Mouse (Mus musculus) layer of hippocampus, postnatal 25 days (tissue): ENCODE data around the gene Drosha. TPM values are rescaled to one million over a fixed set of nuclear protein-coding genes. Genes with fewer than 3 reads are reported as not detected.

ENCODE experiments used
- DNase-seq, 2 experiments: peaks; one replicate each; pipeline ENCODE4 v3.0.0; 2022; ENCODE audit warnings: mixed read lengths in 2 of 2, low spot score in 1 of 2; ENCODE audit errors: extremely low spot score in 1 of 2
- total RNA-seq, 2 experiments: library from RNA; stranded (reverse); gene quantifications; 2 replicates each; pipeline ENCODE4 v1.2.3; 2021

Gene Drosha
- total RNA-seq, 2 experiments from 2014 or later = 80.2 to 91.8 TPM

DNA sequence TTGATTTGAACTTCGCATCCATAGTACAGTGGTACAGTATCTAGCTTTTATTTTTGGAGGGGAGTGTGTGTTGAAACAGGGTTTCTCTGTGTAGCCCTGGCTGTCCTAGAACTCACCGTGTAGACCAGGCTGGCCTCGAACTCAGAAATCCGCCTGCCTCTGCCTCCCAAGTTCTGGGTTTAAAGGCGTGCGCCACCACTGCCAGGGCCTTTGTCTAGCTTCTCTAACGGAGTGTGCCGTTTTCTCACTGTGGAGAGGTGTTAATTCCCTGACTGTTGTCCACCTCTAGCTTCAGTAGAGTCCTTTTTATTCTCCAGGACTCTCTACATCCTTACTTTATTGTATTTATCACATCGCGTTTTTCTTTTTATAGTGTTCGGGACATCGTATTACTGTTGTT lies 793 bp downstream of the Drosha start:
- no peak for DNase-seq

DNA sequence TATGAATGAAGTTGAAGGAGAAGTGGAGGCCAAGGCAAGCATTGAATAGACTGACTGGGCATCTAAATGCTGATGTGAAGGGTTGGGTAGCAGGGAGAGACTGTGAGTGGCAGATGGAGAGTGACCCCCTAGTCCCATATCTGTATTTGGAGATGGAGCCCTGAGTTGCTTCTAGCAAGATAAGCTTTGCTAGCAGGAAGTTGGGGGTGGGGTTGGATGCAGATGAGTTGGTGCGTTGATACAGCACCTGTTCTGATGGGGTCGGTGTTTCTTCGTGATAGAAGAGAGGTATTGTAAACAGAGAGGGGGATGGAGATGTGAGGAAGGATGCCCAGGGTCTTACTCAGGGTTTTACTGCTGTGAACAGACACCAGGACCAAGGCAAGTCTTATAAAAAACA lies 5.3 kb downstream of the Drosha start:
- no peak for DNase-seq

DNA sequence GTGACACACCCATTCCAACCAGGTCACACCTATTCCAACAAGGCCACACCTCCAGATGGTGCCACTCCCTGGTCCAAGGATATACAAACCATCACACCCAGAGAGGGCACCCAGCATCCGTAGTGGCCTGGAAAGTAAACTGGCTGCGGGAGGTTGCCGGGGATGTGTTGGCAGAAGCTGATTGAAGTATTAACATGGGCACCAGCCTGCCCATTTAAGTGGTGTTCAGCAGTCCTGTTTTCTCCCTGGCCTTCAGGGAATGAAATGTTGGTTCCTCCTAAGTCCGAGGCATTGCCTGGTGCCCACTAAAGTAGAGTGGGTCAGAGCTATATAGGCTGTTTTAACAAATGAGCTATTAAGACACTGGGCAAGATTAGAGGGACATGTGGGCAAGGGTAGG lies 8.0 kb downstream of the Drosha start:
- DNase-seq = no peak

DNA sequence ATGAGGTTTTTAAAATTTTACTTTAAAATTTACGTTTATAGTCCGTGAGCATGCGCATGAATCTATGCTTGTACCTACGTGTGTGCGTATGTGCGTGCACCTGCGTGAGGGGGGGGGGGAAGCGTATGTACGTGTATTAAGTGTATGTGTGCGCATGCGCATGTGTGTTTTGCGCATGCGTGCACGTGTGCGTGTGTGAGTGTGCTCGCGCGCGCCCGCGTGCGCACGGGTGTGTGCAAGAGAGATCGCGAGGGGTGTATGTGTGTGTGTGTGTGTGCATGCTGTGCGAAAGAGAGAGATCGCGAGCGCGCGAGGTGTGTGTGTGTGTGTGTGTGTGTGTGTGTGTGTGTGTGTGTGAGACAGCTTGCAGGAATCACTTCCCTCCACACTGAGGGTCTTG lies 8.8 kb downstream of the Drosha start:
- no peak for DNase-seq

DNA sequence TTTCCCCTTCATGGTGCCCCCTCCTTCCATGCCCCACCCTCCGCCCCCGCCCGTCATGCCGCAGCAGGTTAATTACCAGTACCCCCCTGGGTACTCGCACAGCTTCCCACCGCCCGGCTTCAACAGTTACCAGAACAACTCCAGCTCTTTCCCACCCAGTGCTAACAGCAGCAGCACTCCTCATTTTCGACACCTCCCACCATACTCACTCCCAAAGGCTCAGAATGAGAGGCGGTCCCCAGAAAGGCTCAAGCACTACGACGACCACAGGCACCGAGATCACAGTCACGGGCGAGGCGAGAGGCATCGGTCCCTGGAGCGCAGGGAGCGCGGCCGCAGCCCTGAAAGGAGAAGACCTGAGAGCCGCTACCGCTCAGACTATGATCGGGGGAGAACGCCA lies 9.6 kb downstream of the Drosha start:
- no peak for DNase-seq

DNA sequence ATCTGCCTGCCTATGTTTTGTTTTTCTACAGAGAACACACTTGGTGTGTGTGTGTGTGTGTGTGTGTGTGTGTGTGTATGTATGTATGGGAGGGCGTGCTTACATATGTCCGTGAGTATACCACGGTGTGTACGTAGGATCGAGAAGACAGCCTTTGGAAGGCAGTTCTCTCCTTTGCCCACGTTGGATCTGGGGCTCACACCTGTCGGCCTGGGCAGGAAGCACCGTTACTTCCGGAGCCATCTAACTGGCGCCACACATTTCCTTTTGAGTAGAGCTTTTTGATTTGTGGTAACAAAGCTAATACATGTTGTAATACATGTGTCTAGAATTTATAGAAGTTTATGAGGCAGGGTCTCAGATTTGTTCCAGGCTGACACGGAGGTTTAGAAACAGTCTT lies 16.1 kb downstream of the Drosha start:
- no peak for DNase-seq

DNA sequence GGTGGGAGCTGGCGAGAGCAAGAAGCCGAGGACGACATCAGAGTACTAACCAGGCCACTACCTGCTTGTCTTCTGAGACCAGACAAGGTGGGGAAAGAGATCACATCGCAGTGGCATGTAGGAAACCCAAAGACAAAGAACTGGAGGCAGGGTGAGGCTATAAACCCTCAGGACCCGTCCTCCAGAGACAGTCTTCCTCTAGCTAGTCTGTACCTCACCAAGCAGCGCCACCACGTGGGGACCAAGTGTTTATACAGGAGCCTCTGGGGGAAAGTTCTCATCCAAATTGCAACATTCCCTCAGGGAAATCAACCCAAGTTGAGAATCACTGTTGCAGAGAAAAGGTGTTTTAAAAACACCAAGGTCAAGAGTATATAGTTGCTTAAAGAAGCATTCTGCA lies 18.2 kb downstream of the Drosha start:
- no peak for DNase-seq

DNA sequence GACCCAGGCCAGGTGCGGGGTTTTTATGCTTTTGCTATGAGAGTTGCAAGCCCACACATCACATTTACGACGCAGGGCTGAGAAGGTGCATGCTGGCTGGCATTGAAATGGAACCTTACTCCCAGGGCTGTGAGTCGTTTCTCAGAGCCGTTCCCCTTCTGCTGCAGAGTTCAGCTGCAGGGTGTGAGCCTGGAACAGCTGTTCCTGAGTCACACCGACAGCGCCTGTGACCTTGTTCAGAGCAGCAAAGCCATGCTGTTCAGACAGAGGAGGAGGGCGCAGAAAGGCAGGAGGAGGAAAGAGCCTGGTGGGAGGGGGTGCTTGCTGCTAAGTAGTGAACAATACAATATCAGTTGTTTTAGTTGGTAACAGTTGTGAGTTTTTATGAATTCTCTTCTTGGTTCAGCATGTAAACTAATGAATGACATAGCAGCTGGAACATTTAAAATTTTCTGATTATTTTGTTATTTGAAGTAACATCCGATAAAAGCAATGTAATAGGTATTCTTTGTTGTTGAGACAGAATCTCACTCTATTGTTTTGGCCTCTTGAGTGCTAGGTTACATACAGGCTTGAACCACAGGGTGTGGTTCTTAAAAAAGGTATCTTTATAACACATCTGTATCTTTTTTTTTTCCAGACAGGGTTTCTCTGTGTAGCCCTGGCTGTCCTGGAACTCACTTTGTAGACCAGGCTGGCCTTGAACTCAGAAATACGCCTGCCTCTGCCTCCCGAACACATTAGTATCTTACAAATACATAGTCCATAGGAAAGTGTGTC lies 23.8 kb downstream of the Drosha start:
- no peak for DNase-seq

DNA sequence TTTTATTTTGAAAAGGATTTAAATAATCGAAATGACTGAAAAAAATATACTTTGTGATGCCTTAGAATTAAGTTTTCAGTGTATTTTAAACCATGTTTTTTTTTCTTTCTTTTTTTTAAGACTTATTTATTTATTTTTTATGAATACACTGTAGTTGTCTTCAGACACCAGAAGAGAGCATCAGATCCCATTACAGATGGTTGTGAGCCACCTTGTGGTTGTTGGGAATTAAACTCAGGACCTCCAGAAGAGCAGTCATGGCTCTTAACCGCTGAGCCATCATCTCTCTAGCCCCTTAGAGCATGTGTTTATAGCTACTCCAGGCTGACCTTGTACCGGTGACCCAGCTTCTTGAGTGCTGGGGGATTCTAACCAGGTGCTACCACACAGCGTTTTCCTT lies 24.8 kb downstream of the Drosha start:
- DNase-seq = no peak

DNA sequence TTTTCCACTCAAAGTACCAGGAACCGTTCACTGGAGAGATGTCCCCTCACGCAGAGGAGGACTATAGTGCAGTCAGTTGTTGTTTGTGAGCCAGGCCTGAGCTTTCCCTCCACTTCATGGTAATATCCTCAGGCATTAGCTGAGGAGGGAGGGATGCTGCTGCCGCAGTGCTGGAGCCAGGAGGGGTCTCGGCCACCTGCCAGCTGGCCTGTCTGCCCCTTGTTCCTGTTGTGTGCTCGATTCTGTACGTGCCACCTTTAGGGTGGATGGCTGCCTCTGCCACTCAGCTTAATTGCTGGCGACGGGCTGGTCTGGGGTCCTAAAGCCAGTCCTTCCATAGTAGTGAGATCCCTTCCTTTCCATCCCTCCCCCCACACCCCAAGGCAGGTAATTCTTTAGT lies 28.9 kb downstream of the Drosha start:
- no peak for DNase-seq

DNA sequence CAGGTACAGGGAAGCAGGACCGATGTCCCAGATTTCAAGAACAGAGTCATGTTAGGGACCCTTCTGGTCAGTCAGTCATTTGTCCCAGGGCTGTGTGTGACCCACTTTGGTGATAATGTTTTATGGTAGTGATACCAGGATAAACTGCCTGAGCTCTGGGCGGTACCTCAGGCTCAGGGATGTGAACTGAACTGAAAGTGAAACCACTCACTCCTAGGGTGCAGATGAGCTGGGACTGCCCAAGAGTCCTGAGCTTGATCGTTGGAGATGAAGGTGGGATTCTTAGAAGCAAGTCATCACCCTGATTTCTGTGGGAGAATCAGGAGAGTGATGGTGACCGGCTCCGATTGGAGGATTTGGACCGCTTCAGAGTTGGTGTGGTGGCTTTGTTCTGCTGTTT lies 32.2 kb downstream of the Drosha start:
- DNase-seq = no peak

DNA sequence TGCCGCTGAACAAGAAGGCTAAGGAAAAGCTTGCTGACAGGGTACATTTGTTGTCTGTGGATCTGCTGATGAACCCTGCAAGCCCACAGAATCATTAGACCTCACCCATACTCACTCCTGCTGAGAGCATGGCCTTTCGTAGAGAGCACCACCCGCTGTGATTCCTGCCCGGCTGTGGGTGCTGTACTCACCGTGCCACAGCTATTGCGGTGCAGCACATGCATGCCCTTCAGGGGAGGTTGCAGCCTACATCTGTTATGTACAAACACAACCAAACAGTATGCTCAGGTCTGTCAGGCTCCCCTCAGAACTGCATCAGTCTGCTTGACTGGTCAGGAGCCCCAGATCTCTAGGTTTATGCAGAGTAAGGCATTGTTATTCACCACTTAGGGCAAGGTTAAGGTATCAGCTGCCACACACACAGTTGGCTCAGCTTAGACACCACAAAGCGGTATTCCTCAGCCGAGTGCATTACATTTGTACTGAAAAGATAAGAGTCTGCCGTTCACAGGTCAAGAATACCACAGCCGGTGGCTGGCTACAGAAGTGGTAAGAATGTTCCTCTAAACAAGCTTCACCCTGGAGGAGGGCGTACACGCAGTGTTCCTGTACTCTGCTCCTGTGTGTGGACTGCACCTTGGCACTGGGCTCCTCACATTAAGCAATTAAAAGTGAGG lies 33.4 kb downstream of the Drosha start:
- no peak for DNase-seq

DNA sequence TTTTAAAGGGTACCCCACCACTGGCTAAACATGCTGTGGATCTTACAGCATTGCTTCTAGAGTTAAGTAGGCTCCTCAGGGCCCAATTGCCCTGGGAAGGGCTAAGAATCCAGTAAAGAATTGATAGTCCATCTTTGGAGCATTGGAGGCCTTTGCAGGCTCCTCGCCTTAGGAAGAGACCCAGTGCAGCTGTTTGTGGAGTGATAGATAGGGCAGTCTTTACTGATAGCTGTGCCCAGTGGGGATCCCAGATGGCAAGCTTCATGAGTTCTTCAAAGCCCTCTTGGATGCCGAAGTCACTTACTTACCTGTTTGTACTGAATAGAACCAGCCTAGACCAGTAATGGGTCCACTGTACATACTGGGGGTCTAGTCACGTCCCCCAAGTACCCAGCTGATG lies 34.0 kb downstream of the Drosha start:
- no peak for DNase-seq

DNA sequence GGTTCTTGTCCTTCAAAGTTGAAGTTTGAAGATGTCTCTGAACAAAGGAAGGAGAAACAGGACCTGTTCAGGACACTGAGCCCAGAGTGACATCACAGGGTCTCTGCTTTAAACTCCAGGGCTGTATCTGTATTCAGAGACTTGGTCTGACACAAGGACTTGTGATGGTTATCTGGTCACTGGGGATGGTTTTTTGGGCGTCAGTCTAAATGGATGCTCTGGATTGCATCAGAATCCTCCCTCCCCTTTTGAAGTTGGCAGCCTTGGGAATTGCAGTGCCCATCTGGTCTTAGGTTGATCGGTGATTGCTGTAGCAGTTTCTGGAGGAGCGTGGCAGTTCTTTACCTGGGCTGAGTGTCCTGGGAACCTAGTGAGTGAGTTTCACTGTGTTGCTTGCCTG lies 37.4 kb downstream of the Drosha start:
- DNase-seq = no peak

DNA sequence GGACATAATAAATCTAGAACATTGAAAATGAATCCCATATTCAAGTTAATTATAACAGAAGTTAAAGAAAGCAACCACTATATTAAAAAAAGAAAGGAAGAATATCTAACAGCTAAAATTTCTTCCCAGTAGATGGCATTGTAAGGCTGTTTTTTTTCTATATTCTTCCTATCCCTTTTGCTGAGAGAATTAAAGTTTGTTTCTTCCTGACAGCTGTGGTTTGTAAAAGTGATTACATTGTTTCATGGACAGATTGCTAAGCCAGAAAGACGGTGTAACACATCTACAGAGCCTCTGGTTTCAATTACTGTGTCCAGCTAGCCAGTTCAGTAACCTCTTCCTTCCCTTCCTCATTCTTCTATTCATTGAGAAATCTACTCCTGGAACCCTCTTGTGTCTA lies 39.1 kb downstream of the Drosha start:
- DNase-seq = no peak

DNA sequence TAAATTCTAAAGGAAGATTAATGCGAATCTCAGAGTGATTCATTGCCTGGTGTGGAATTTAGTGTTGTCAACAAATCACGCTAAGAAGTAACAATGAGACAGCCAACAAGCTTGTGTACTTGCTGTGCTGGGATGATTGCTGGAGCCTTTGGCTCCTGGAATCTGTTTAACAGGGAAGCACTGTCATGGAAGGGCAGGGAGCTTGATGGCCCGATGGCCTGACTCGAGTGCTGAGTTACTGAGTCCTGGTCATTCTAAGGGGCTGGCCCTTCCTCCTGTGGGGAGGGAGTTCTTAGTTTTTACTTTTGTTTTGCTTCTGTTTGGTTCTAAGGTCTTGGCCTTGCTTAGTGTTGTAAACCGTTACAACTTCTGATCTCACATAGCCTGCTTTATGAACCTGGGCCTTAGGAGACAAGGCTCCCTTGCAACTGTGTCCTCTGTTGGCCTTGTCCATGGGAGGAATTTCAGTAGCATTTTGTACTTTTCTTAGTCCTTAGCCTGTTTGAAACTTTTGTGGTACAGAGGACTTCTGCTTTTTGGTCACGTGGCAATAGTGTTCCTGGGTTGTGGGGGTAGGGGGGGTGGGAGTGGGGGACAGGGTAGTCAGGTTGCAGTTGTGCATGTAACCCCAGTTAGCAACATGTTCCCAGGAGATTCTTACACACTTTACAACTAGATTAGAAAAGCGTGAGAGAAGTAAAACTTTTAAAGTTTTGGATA lies 41.1 kb downstream of the Drosha start:
- DNase-seq = no peak

DNA sequence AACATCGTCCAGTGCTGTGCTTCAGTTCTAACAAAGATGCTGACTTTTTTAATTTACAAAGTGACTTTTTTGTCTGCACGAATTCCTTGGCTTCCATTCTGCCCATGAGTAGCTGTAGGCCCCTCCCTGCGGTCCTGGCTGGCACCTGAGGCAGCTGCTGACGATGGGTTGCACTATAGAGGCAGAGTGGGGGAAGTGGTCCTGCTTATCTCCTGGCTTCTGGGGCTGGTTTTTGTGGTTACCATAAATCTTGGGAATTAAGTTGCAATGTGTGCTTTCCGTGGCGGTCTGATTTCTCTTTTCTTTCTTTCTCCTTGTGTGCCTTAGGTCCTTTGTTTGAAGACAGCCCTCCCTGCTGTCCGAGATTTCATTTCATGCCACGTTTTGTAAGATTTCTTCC lies 42.7 kb downstream of the Drosha start:
- DNase-seq = no peak

DNA sequence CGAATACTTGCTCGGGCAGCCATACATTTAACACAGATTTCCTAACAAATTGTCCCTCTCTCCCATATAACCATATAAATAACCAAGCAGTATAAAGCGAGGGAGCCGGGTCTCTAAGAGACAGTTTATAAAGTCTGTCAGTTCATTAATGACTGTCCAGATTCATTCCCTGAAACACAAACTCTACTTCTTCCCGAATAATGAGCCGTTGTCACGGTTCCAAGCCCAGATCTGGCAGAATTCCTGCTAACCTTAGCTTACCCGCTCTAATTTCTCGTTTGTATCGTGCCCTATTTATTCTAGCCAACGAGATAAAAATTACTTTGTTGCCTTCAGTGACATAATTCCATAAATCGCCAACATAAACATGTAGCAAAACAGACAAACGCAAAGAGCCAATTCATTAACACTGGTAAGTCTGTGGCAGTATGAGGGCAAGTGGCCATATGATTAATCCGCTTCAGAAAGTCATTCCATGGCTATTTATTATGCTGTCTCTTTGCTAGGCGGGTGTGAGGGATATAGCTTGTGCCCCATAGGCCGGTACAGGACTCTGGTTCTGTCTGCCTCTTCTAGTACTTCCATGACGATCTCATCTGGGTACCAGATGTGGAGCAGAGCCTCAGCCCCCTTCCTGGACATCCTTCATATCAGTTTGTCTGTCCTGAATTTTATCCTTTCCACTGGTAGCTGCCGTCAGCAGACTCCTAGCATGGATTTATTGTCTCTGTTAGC lies 51.0 kb downstream of the Drosha start:
- DNase-seq = peak in 1 of 2 experiments; percentile 59

DNA sequence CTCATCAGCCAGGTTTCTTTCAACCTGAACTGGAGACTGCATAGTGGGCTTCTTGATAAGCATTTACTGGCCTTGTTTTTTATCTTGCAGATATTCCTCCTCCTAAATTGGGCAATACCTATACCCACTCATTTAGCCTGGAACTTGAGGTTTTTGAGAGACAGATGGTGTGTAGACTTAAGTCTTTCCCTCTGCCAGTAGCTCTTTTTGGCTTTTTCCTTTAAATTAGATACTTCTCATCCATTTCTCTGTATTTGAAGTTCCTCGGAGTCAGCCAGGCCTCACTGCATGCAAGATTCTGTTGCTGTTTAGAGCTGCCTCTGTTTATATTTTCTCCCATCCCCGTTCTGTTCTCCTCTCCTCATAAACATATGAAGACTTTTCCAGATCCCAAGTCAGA lies 51.7 kb downstream of the Drosha start:
- DNase-seq = no peak

DNA sequence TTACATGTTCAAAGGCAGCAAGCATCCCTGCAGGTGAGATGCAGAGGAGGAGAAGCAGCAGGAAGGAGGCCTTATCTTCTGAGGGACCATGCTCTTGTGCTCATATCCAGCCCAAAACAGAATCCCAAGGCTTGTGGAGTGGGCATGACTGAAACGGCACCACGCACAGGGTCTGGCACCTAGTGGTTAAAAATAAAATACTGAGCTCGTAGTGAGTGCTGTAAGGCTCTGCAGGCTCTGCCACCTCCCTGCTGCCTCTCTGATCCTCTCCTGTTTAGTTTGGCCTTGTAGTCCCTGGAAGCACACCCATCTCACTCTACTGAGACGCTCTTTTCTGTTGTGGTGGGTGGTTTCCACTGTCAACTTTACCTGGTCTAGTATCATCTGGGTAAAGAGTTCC lies 52.3 kb downstream of the Drosha start:
- no peak for DNase-seq

DNA sequence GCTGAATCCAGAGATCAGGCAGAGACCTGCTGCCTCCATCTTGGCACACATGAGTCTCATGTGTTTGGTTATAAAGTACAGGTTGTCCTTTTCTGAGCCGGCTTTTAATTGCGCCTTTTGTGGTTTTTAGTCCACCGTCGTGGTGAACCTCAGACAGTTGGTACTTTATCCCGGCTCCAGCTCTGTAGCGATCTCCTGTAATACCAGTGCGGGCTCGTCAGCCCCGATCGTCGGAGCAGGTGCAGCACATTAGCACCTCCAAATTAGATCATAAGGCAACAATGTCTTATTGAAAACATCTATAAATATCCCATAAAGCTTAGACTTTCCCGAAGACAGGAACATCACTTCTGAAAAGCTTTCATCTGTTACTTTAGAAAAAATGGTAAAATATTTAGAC lies 53.3 kb downstream of the Drosha start:
- no peak for DNase-seq
